Mouse (Mus musculus) gonadal fat pad, adult 2 months (tissue): ENCODE measurements around the gene Nubpl. TPM values are rescaled to one million over a fixed set of nuclear protein-coding genes. Genes with fewer than 3 reads are reported as not detected.

Experiments
- DNase-seq: peaks from one replicate; pipeline ENCODE4 v3.0.0-alpha.2; 2012; ENCODE audit warnings: low read depth
- polyA plus RNA-seq: library from polyadenylated mRNA; depleted of rRNA; stranded (reverse); fragments of >200 nt; gene quantifications from 2 replicates; pipeline ENCODE4 v1.2.3, GENCODE M21; 2012; rRNA removed

Gene Nubpl
- polyA plus RNA-seq, 1 experiment, result 2.8 TPM

GRCm38 (mm10) chr12:52335142-52335765 lies 237.7 kb downstream of the Nubpl start:
- DNase-seq, result no peak

- DNase-seq, result no peak
These were observed 240.7 kb downstream of the Nubpl start for GRCm38 (mm10) chr12:52338136-52338753.

GRCm38 (mm10) chr12:52346611-52347010 lies 249.1 kb downstream of the Nubpl start:
- DNase-seq, result peak; percentile 16

GRCm38 (mm10) chr12:52350276-52350675 lies 252.7 kb downstream of the Nubpl start:
- DNase-seq, result no peak

GRCm38 (mm10) chr12:52359484-52359883 lies 261.9 kb downstream of the Nubpl start:
- no peak for DNase-seq

- DNase-seq, result no peak
These were observed 262.6 kb downstream of the Nubpl start for GRCm38 (mm10) chr12:52360136-52360535.

GRCm38 (mm10) chr12:52361198-52361597 lies 263.7 kb downstream of the Nubpl start:
- DNase-seq, result no peak

Other genes with a start within 250 kb of the Nubpl start
- gene Heatr5a, start 126.4 kb upstream of the Nubpl start, polyA plus RNA-seq, result 32.2 and 36.6 TPM in 2 replicates
- gene Dtd2, start 91.2 kb upstream of the Nubpl start, polyA plus RNA-seq, result 7.9 and 14.6 TPM in 2 replicates
- gene Gpr33, start 69.7 kb upstream of the Nubpl start, polyA plus RNA-seq, result 0.11 TPM in 1 of 2 replicates, not detected in the other